Mouse (Mus musculus) hindbrain, embryonic 11.5 days (tissue): ENCODE results near the gene Pex14. TPM values are rescaled to one million over a fixed set of nuclear protein-coding genes. Genes with fewer than 3 reads are reported as not detected.

Experiments
- ATAC-seq: fragments of 200-750 bp; cut with Nextera tagmentation; 2 replicates; pipeline ENCODE4 v1.8.0; 2017; ENCODE audit warnings: mild to moderate bottlenecking, moderate TSS enrichment, moderate library complexity; ENCODE audit not compliant: low FRiP score
- DNase-seq: peaks from one replicate; pipeline ENCODE4 v3.0.0-alpha.2; 2015; ENCODE audit warnings: low spot score
- H3K27ac ChIP-seq: fragments of 300-500 bp; sonication (generic); 2 replicates; pipeline ENCODE4 v1.5.1; 2014; ENCODE audit warnings: mild to moderate bottlenecking, low read depth, low read length
- H3K27me3 ChIP-seq: fragments of 300-500 bp; sonication (generic); 2 replicates; pipeline ENCODE4 v1.6.1; 2014; ENCODE audit warnings: mild to moderate bottlenecking, low read length, moderate library complexity, mixed read lengths; ENCODE audit not compliant: control insufficient read depth, insufficient read depth
- H3K36me3 ChIP-seq: fragments of 300-500 bp; sonication (generic); 2 replicates; pipeline ENCODE4 v1.6.1; 2014; ENCODE audit warnings: mild to moderate bottlenecking, low read length, moderate library complexity, mixed read lengths; ENCODE audit not compliant: control insufficient read depth, insufficient read depth
- H3K4me1 ChIP-seq: fragments of 300-500 bp; sonication (generic); replicated peaks from 2 replicates; pipeline ENCODE4 v1.6.1; 2014; ENCODE audit warnings: low read length, mixed read lengths; ENCODE audit not compliant: control insufficient read depth, insufficient read depth
- H3K4me2 ChIP-seq: fragments of 300-500 bp; sonication (generic); replicated peaks from 2 replicates; pipeline ENCODE4 v1.6.1; 2014; ENCODE audit warnings: mild to moderate bottlenecking, low read depth, low read length
- H3K4me3 ChIP-seq: fragments of 300-500 bp; sonication (generic); 2 replicates; pipeline ENCODE4 v1.5.1; 2014; ENCODE audit warnings: low read depth, low read length
- H3K9ac ChIP-seq: fragments of 300-500 bp; sonication (generic); 2 replicates; pipeline ENCODE4 v1.6.1; 2014; ENCODE audit warnings: low read depth, low read length
- H3K9me3 ChIP-seq: fragments of 300-500 bp; sonication (generic); 2 replicates; pipeline ENCODE4 v1.6.1; 2016; ENCODE audit warnings: low read length; ENCODE audit not compliant: control insufficient read depth
- whole genome bisulfite sequencing: fragments of 180-500 bp; shearing (Covaris S2); extraction: QIAGEN DNeasy Blood & Tissue Kit; methylation state at CpG from one replicate; pipeline ENCODE4 v1.1.7; 2014; 5-methylcytosine and 5-hydroxymethylcytosine counted together
- polyA plus RNA-seq: library from polyadenylated mRNA; unstranded; fragments of >200 nt; fragmentation: Nextera tagmentation; extraction: Ambion mirVana; gene quantifications from 2 replicates; pipeline ENCODE4 v1.2.1, GENCODE M21; 2014

The Pex14 gene
- polyA plus RNA-seq, 1 experiment from 2014 or later: 29.9 TPM

DNA sequence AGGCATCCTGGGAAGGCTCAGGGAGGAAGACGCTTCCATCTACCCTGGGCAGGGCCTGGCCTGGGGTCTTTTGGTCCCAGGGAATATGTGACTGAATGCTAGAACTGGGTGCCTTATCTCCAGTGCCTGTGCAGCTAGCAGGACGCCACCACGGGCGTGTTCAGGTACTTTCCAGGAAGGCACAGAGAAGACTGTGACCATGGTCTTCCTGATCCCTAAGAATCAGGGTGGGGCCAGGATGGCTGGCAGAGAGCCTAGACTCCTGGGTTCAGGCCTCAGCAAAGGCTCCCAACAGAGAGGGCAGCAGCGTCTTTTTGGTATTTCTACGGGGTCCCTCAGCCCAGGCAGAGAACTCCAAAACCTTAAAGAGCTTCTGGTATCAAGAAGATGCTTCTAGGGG, 149.2 kb downstream of the Pex14 start:
- ATAC-seq: no peak
- no peak overlapping the region for H3K9ac ChIP-seq

DNA sequence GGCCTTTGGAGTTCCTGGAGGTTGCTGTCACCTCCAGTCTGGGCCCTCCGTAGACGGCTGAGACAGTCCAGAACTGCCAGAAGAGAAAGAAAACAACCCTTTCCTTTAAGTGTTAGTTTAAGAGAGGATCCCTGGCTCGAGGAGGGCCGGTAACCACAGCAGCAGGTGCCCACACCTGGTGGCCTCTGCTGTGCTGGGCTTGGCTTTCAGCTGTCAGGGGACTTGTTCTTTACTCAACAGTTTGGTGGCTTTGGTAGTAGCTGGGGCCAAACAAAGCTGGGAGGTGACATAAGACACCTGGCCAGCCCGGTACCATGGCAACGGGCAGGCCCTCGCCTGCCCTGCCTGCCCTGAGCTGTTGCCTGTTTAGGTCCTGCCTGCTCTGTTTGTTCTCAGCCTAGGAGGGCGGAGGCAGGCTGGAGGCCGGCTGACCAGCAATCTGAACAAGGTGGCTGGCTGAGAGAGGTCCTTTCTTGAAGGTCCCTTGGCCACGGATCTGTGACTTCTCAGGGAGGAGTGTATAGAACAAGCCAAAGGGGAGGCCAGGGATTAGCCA, 151.8 kb downstream of the Pex14 start:
- Histone ChIP-seq H3K36me3 (no peaks in the 10 kb centered on the region), H3K9ac (no peak overlapping the region), H3K4me1 (peaks cover 15% of the 10 kb centered on the region), H3K4me2 (no peak overlapping the region), H3K27ac (no peak overlapping the region), H3K9me3 (no peaks in the 10 kb centered on the region), H3K27me3 (peaks cover 50% of the 10 kb centered on the region), H3K4me3 (no peak overlapping the region)
- 59% methylated on average over 10 of the region's 10 CpGs for WGBS
- no peak for ATAC-seq
- no peak for DNase-seq

More for the DNA sequence above, 149.2 kb downstream of the Pex14 start:
- no peak overlapping the region for H3K27ac ChIP-seq
- no peaks in the 10 kb centered on the region for H3K9me3 ChIP-seq
- no peaks in the 10 kb centered on the region for H3K36me3 ChIP-seq
- no peak overlapping the region for H3K4me3 ChIP-seq
- H3K4me2 ChIP-seq: no peak overlapping the region
- H3K4me1 ChIP-seq: peaks cover 16% of the 10 kb centered on the region
- WGBS: 86% methylated on average over 6 of the region's 6 CpGs
- no peak for DNase-seq
- peaks cover 58% of the 10 kb centered on the region for H3K27me3 ChIP-seq

DNA sequence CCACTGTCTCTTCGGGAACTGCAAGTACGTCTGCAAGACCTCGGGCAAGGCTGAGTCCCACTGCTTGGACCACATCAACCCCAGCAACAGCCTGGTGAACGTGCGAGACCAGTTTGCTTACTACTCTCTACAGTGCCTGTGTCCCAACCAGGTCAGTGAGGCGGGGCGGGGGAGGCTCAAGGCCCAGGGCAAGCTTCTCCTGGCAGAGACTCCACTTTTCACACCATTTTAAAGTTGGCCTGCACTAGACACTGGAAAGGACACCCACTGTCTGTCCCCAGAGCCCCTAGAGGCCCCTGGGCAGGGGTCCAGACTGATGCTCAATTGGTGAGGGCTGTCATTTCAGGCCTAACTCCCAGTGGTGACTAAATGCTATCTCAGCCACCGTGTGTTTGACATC, 153.6 kb downstream of the Pex14 start:
- 86% methylated on average over 8 of the region's 8 CpGs for WGBS
- H3K9me3 ChIP-seq: no peaks in the 10 kb centered on the region
- no peaks in the 10 kb centered on the region for H3K36me3 ChIP-seq
- ATAC-seq (no peak), DNase-seq (no peak)
- H3K27me3 ChIP-seq: peaks cover 38% of the 10 kb centered on the region
- peaks cover 9% of the 10 kb centered on the region for H3K4me1 ChIP-seq
- H3K27ac ChIP-seq: no peak overlapping the region
- H3K4me2 ChIP-seq: no peak overlapping the region
- no peak overlapping the region for H3K9ac ChIP-seq
- no peak overlapping the region for H3K4me3 ChIP-seq

- ATAC-seq (no peak), DNase-seq (no peak)
- Histone ChIP-seq H3K27ac (no peak overlapping the region), H3K27me3 (peaks cover 32% of the 10 kb centered on the region), H3K36me3 (no peaks in the 10 kb centered on the region), H3K4me1 (peaks cover 10% of the 10 kb centered on the region), H3K4me3 (no peak overlapping the region), H3K9me3 (no peaks in the 10 kb centered on the region), H3K9ac (no peak overlapping the region), H3K4me2 (no peak overlapping the region)
- 82% methylated on average over 4 of the region's 4 CpGs for WGBS
Observed at GRCm38 (mm10) chr4:148945476-148945881, 154.2 kb downstream of the Pex14 start.

DNA sequence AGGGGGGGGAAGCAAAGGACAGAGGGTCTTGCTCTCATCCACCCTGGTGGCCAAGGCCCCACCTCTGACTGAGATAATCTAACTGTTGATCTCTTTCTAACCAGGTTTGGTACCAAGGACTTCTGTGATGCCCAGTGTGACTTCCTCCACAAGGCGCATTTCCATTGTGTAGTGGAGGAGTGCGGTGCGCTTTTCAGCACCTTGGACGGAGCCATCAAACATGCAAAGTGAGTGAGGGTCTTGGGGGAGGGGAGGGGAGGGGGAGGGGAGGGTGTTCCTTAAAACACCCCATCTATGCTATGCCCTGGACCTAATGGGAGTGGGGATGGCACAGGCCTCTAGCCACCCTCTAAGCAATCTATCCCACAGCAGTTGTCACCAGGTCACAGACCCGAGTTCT, 156.6 kb downstream of the Pex14 start:
- H3K9me3 ChIP-seq: no peaks in the 10 kb centered on the region
- H3K27ac ChIP-seq: no peak overlapping the region
- ATAC-seq (no peak), DNase-seq (no peak)
- peaks cover 16% of the 10 kb centered on the region for H3K4me1 ChIP-seq
- H3K4me2 ChIP-seq: no peak overlapping the region
- no peak overlapping the region for H3K4me3 ChIP-seq
- WGBS: 50% methylated on average over 2 of the region's 5 CpGs
- H3K36me3 ChIP-seq: no peaks in the 10 kb centered on the region
- no peak overlapping the region for H3K9ac ChIP-seq
- H3K27me3 ChIP-seq: peaks cover 18% of the 10 kb centered on the region

- Histone ChIP-seq H3K4me2 (no peak overlapping the region), H3K4me3 (no peak overlapping the region), H3K9me3 (no peaks in the 10 kb centered on the region), H3K4me1 (peaks cover 16% of the 10 kb centered on the region), H3K27me3 (peaks cover 12% of the 10 kb centered on the region), H3K36me3 (no peaks in the 10 kb centered on the region), H3K9ac (peak overlapping the region; percentile 41; the same call in 1 of the 2 replicates), H3K27ac (peak overlapping the region; percentile 74)
- no peak for DNase-seq
- 44% methylated on average over 11 of the region's 11 CpGs for WGBS
- no peak for ATAC-seq
Observed at GRCm38 (mm10) chr4:148941321-148941720, 158.4 kb downstream of the Pex14 start.

DNA sequence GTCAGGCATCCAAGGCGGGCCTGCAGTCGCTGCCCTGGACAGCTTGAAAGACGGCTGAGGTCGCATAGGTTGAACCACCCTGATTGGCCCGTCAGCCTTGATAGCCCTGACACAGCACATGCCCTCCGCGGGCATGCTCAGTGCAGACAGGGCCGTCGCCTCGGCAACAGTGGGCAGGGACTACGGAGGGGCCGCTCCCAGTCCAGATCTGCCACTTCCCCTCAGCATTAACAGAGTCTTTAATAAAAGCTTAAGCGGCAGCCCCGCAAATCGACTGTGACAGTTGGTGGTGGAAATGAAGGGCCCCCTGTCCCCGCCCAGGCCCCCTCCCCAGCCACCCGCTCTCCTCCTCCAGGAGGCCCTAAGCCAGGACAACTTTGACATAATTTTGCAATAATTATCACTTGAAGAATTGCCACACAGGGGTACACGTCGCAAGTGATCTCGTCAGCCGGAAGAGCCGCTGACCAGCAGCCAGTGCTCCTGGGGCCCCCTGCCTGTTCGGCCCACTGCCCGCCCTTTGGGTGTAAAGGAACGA, 158.9 kb downstream of the Pex14 start:
- peak overlapping the region; percentile 74 for H3K27ac ChIP-seq
- H3K9ac ChIP-seq: no peak overlapping the region
- no peak overlapping the region for H3K4me3 ChIP-seq
- DNase-seq (peak; percentile 84), ATAC-seq (peak; percentile 92)
- H3K4me2 ChIP-seq: peak overlapping the region; percentile 17; the same call in 1 of the 2 replicates
- no peaks in the 10 kb centered on the region for H3K36me3 ChIP-seq
- peaks cover 12% of the 10 kb centered on the region for H3K27me3 ChIP-seq
- no peaks in the 10 kb centered on the region for H3K9me3 ChIP-seq
- peaks cover 16% of the 10 kb centered on the region for H3K4me1 ChIP-seq
- 9% methylated on average over 25 of the region's 25 CpGs for WGBS

- ATAC-seq: no peak
- no peak for DNase-seq
- Histone ChIP-seq H3K27me3 (peaks cover 12% of the 10 kb centered on the region), H3K9me3 (no peaks in the 10 kb centered on the region), H3K4me3 (no peak overlapping the region), H3K4me2 (no peak overlapping the region), H3K27ac (no peak overlapping the region), H3K36me3 (no peaks in the 10 kb centered on the region), H3K4me1 (peaks cover 25% of the 10 kb centered on the region), H3K9ac (no peak overlapping the region)
- 84% methylated on average over 26 of the region's 26 CpGs for WGBS
Observed at GRCm38 (mm10) chr4:148938546-148938945, 161.1 kb downstream of the Pex14 start.

DNA sequence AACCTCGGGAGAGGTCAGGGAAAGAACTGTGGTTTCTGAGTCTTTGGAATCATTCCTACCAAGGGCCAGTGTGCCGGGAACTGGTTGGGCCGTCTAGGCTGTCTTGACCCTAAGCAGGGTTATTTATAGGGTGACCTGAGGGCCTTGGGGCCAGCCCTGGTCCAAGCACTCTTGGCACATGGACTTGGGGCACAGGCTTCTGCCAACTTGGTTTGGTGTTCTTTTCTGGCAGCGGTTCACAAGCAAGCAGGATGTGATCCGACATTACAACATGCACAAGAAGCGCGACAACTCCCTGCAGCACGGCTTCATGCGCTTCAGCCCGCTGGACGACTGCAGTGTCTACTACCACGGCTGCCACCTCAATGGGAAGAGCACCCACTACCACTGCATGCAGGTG, 162.9 kb downstream of the Pex14 start:
- DNase-seq (no peak), ATAC-seq (no peak)
- Histone ChIP-seq H3K4me1 (peaks cover 25% of the 10 kb centered on the region), H3K4me3 (no peak overlapping the region), H3K4me2 (no peak overlapping the region), H3K9ac (no peak overlapping the region), H3K27ac (no peak overlapping the region), H3K9me3 (no peaks in the 10 kb centered on the region), H3K36me3 (no peaks in the 10 kb centered on the region), H3K27me3 (peaks cover 6% of the 10 kb centered on the region)
- WGBS: 90% methylated on average over 12 of the region's 12 CpGs
